Mouse (Mus musculus) ES-E14 (cell line): Measurements from ENCODE around the gene Cmtm6. TPM values are rescaled to one million over a fixed set of nuclear protein-coding genes. Genes with fewer than 3 reads are reported as not detected.

Source experiments
- DNase-seq: peaks from one replicate; pipeline ENCODE4 v3.0.0-alpha.2; 2013; ENCODE audit warnings: low read depth, low spot score
- H3K27ac ChIP-seq: 2 replicates; pipeline ENCODE4 v1.5.1; 2012; ENCODE audit warnings: low read depth, mild to moderate bottlenecking, low read length, moderate library complexity, mixed read lengths; ENCODE audit not compliant: poor library complexity, insufficient read depth, severe bottlenecking
- H3K36me3 ChIP-seq: 2 replicates; pipeline ENCODE4 v1.6.1; 2012; ENCODE audit warnings: mild to moderate bottlenecking, low read length, moderate library complexity, mixed read lengths; ENCODE audit not compliant: control insufficient read depth, poor library complexity, insufficient read depth, severe bottlenecking
- H3K4me1 ChIP-seq, 2 experiments: fragments of 150-350 bp in 1 of 2; sonication (generic) in 1 of 2; 2 replicates each; pipeline ENCODE4 v1.6.1; 2012; ENCODE audit warnings: low read length in 2 of 2, mild to moderate bottlenecking in 1 of 2, mixed read lengths in 1 of 2; ENCODE audit not compliant: control insufficient read depth in 2 of 2, insufficient read depth in 2 of 2, poor library complexity in 1 of 2
- H3K4me3 ChIP-seq, 2 experiments: fragments of 150-350 bp in 1 of 2; sonication (generic) in 1 of 2; 2 replicates each; pipeline ENCODE4 v1.5.1; 2012; ENCODE audit warnings: low read length in 2 of 2, low read depth in 1 of 2, mild to moderate bottlenecking in 1 of 2, mixed read lengths in 1 of 2; ENCODE audit not compliant: insufficient read depth in 1 of 2, poor library complexity in 1 of 2, severe bottlenecking in 1 of 2
- H3K9ac ChIP-seq: 2 replicates; pipeline ENCODE4 v1.6.1; 2012; ENCODE audit warnings: low read depth, mild to moderate bottlenecking, low read length, mixed read lengths; ENCODE audit not compliant: poor library complexity, insufficient read depth, severe bottlenecking
- H3K9me3 ChIP-seq: fragments of 150-350 bp; sonication (generic); 2 replicates; pipeline ENCODE4 v1.6.1; 2012; ENCODE audit warnings: low read depth, mild to moderate bottlenecking, low read length; ENCODE audit not compliant: control insufficient read depth, insufficient read depth
- CHD2 ChIP-seq: IDR thresholded peaks from 2 replicates; pipeline ENCODE4 v1.6.1; 2014; ENCODE audit warnings: mild to moderate bottlenecking, low read depth, low read length, inconsistent platforms
- HCFC1 ChIP-seq: IDR thresholded peaks from 2 replicates; pipeline ENCODE4 v1.6.1; 2012; ENCODE audit warnings: low read length, inconsistent platforms, borderline replicate concordance; ENCODE audit not compliant: insufficient read depth
- MAFK ChIP-seq: IDR thresholded peaks from 2 replicates; pipeline ENCODE4 v1.6.1; 2014; ENCODE audit warnings: mild to moderate bottlenecking, low read depth, low read length, inconsistent platforms; ENCODE audit not compliant: insufficient read depth
- ZC3H11A ChIP-seq: IDR thresholded peaks from 2 replicates; pipeline ENCODE4 v1.6.1; 2012; ENCODE audit warnings: low read depth, mild to moderate bottlenecking, inconsistent platforms, low read length, borderline replicate concordance
- ZNF384 ChIP-seq: IDR thresholded peaks from 2 replicates; pipeline ENCODE4 v1.6.1; 2012; ENCODE audit warnings: low read depth, low read length, inconsistent platforms
- in situ Hi-C, 2 experiments: fragments of 600-800 bp; cut with MboI; formaldehyde crosslinking; loops; one replicate each; pipeline ENCODE4 v1.15.1; 2025; ENCODE audit warnings: low sequenced_read_pairs in 2 of 2, inconsistent platforms in 1 of 2; ENCODE audit not compliant: unreplicated experiment in 2 of 2
- total RNA-seq: library from RNA; depleted of rRNA; stranded (reverse); fragments of 300-350 nt; gene quantifications from 2 replicates; pipeline ENCODE4 v1.2.3, GENCODE M21; 2012

The Cmtm6 gene
- total RNA-seq, 1 experiment = 74.4 TPM

DNA sequence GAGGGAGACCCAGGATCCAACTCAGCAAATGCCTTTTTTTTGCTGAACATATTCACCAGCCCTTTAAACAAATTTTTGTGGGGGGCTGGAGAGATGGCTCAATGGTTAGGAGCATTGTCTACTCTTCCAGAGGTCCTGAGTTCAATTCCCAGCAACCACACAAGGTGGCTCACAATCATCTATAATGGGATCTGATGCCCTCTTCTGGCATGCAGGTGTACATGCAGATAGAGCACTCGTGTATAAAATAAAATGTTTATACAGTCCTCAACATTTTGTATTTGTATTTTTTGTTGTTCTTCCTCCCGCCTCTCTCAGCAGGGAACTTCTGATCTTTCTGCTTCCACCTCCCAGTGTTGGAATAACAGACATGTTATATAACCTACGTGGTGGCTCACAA lies 20.7 kb downstream of the Cmtm6 start:
- Histone ChIP-seq H3K27ac (no peak overlapping the region), H3K4me3 (no peak overlapping the region), H3K9me3 (no peaks in the 10 kb centered on the region), H3K9ac (no peak overlapping the region), H3K4me1 (no peaks in the 10 kb centered on the region; a peak in 2 of 4 replicates), H3K36me3 (peaks cover 5% of the 10 kb centered on the region; the same call in 1 of the 2 replicates)
- no peak for DNase-seq
- in situ Hi-C loops = no loop called here
- no peak for TF ChIP-seq MAFK
- TF ChIP-seq CHD2 = no peak
- TF ChIP-seq ZC3H11A = no peak
- no peak for TF ChIP-seq ZNF384
- TF ChIP-seq HCFC1 = no peak

GRCm38 (mm10) chr9:114752311-114752710 lies 21.4 kb downstream of the Cmtm6 start:
- Histone ChIP-seq H3K9ac (no peak overlapping the region), H3K27ac (no peak overlapping the region), H3K4me1 (no peaks in the 10 kb centered on the region; a peak in 2 of 4 replicates), H3K36me3 (peaks cover 11% of the 10 kb centered on the region; the same call in 1 of the 2 replicates), H3K9me3 (no peaks in the 10 kb centered on the region), H3K4me3 (no peak overlapping the region)
- TF ChIP-seq MAFK (no peak), ZNF384 (no peak), HCFC1 (no peak), CHD2 (no peak), ZC3H11A (no peak)
- no peak for DNase-seq
- in situ Hi-C loops = no loop called here

- no peaks in the 10 kb centered on the region; a peak in 1 of 4 replicates for H3K4me1 ChIP-seq
- peak overlapping the region; percentile 50 to 69 for H3K4me3 ChIP-seq
- no peak overlapping the region for H3K27ac ChIP-seq
- no peak for TF ChIP-seq MAFK
- no peak for TF ChIP-seq HCFC1
- no peak for TF ChIP-seq ZC3H11A
- no peak for TF ChIP-seq ZNF384
- no peak for TF ChIP-seq CHD2
- no peaks in the 10 kb centered on the region for H3K9me3 ChIP-seq
- DNase-seq = peak; percentile 72
- peaks cover 12% of the 10 kb centered on the region; the same call in 1 of the 2 replicates for H3K36me3 ChIP-seq
- in situ Hi-C loops = no loop called here
- H3K9ac ChIP-seq = peak overlapping the region; percentile 66
Observed at GRCm38 (mm10) chr9:114752863-114753484, 22.1 kb downstream of the Cmtm6 start.

GRCm38 (mm10) chr9:114758272-114758671 lies 27.4 kb downstream of the Cmtm6 start:
- Histone ChIP-seq H3K9me3 (no peaks in the 10 kb centered on the region), H3K9ac (no peak overlapping the region), H3K27ac (peak overlapping the region; percentile 46; the same call in 1 of the 2 replicates), H3K4me1 (peaks cover 0 to 8% of the 10 kb centered on the region in 2 experiments; a peak in 2 of 4 replicates), H3K36me3 (peaks cover 17% of the 10 kb centered on the region; the same call in 1 of the 2 replicates), H3K4me3 (no peak overlapping the region)
- TF ChIP-seq MAFK = no peak
- no peak for TF ChIP-seq CHD2
- no peak for TF ChIP-seq HCFC1
- no peak for TF ChIP-seq ZC3H11A
- TF ChIP-seq ZNF384 = no peak
- in situ Hi-C loops = no loop called here
- DNase-seq = no peak
